Mouse (Mus musculus) hindlimb bud, embryonic 11.5 days (tissue): ENCODE measurements around the gene Gpt2.

Experiments
- DNase-seq: peaks from one replicate; pipeline ENCODE4 v3.0.0-alpha.2; 2012; ENCODE audit warnings: low read depth, low spot score; ENCODE audit errors: extremely low spot score

Gpt2 gene

DNA sequence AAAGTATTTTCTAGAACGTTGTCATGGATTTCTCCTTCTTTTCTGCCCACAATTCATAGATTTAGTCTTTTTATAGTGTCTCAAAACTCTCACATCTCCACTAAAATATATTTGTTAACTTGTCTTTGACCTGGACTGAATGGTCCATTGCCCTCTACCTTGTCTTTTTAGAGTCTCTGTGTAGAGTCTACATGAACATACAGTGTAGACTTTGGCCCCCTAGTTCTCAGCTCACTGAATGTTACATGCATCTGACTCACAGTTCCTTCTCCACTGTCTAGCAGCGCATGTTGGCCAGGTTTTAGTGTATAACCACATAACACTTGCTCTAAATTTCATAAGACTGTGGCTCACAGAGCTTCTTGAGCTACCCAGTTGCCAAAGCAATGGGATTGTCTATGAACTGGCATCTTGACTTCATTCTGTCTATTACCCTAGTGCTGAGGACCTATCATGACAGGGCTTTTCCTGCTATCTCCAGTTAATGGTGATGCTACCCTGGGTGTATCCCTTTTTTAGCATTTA is 81.7 kb downstream of the Gpt2 start:
- no peak for DNase-seq
